Mouse (Mus musculus) heart, embryonic 13.5 days (tissue): ENCODE data around the gene B4galnt2. TPM values are rescaled to one million over a fixed set of nuclear protein-coding genes. Genes with fewer than 3 reads are reported as not detected.

Experiments
- ATAC-seq: fragments of 200-750 bp; cut with Nextera tagmentation; 2 replicates; pipeline ENCODE4 v1.8.0; 2017; ENCODE audit warnings: moderate TSS enrichment; ENCODE audit not compliant: insufficient number of reproducible peaks, low FRiP score, low TSS enrichment; ENCODE audit errors: extremely low read depth
- H3K27ac ChIP-seq: fragments of 300-500 bp; sonication (generic); replicated peaks from 2 replicates; pipeline ENCODE4 v1.5.1; 2015; ENCODE audit warnings: moderate library complexity, mild to moderate bottlenecking, inconsistent platforms
- H3K27me3 ChIP-seq: fragments of 300-500 bp; sonication (generic); replicated peaks from 2 replicates; pipeline ENCODE4 v1.6.1; 2015; ENCODE audit warnings: mild to moderate bottlenecking, inconsistent platforms
- H3K36me3 ChIP-seq: fragments of 300-500 bp; sonication (generic); 2 replicates; pipeline ENCODE4 v1.6.1; 2015; ENCODE audit warnings: mild to moderate bottlenecking, inconsistent platforms
- H3K4me1 ChIP-seq: fragments of 300-500 bp; sonication (generic); 2 replicates; pipeline ENCODE4 v1.6.1; 2015; ENCODE audit warnings: inconsistent platforms
- H3K4me2 ChIP-seq: fragments of 300-500 bp; sonication (generic); 2 replicates; pipeline ENCODE4 v1.6.1; 2015; ENCODE audit warnings: inconsistent platforms, mild to moderate bottlenecking, moderate library complexity
- H3K4me3 ChIP-seq: fragments of 300-500 bp; sonication (generic); 2 replicates; pipeline ENCODE4 v1.5.1; 2015; ENCODE audit warnings: moderate library complexity, mild to moderate bottlenecking, inconsistent platforms
- H3K9ac ChIP-seq: fragments of 300-500 bp; sonication (generic); 2 replicates; pipeline ENCODE4 v1.6.1; 2015; ENCODE audit warnings: inconsistent platforms, mild to moderate bottlenecking, moderate library complexity
- H3K9me3 ChIP-seq: fragments of 300-500 bp; sonication (generic); 2 replicates; pipeline ENCODE4 v1.6.1; 2016; ENCODE audit warnings: inconsistent platforms
- WGBS: fragments of 180-500 bp; shearing (Covaris S2); methylation state at CpG from one replicate; pipeline ENCODE4 v1.1.7; 2015; ENCODE audit warnings: mixed read lengths; 5-methylcytosine and 5-hydroxymethylcytosine counted together
- polyA plus RNA-seq: library from polyadenylated mRNA; unstranded; fragments of >200 nt; fragmentation: Nextera tagmentation; extraction: Ambion mirVana; gene quantifications from 2 replicates; pipeline ENCODE4 v1.2.1, GENCODE M21; 2015

B4galnt2 gene
- polyA plus RNA-seq, 1 experiment from 2014 or later, result 0.21 TPM

- 80% methylated on average over 4 of the region's 4 CpGs for WGBS
- H3K9ac ChIP-seq, result peak overlapping the region; percentile 87; the same call in 1 of the 2 replicates
- no peaks in the 10 kb centered on the region for H3K27me3 ChIP-seq
- H3K9me3 ChIP-seq, result no peaks in the 10 kb centered on the region
- H3K27ac ChIP-seq, result no peak overlapping the region
- peaks cover 15% of the 10 kb centered on the region for H3K4me1 ChIP-seq
- no peak overlapping the region for H3K4me3 ChIP-seq
- no peak for ATAC-seq
- H3K4me2 ChIP-seq, result peak overlapping the region; percentile 94; the same call in 1 of the 2 replicates
- H3K36me3 ChIP-seq, result no peaks in the 10 kb centered on the region
Measured at GRCm38 (mm10) chr11:95857306-95857705, 57.4 kb downstream of the B4galnt2 start.

GRCm38 (mm10) chr11:95853684-95854083 lies 61.0 kb downstream of the B4galnt2 start:
- ATAC-seq, result no peak
- H3K27me3 ChIP-seq, result peaks cover 2% of the 10 kb centered on the region; the same call in 1 of the 2 replicates
- H3K4me1 ChIP-seq, result peaks cover 7% of the 10 kb centered on the region; the same call in 1 of the 2 replicates
- no peaks in the 10 kb centered on the region for H3K36me3 ChIP-seq
- no peak overlapping the region for H3K9ac ChIP-seq
- H3K27ac ChIP-seq, result no peak overlapping the region
- H3K4me3 ChIP-seq, result no peak overlapping the region
- 38% methylated on average over 5 of the region's 5 CpGs for WGBS
- no peaks in the 10 kb centered on the region for H3K9me3 ChIP-seq
- H3K4me2 ChIP-seq, result no peak overlapping the region

- Histone ChIP-seq H3K9me3 (no peaks in the 10 kb centered on the region), H3K9ac (no peak overlapping the region), H3K27me3 (peaks cover 2% of the 10 kb centered on the region; the same call in 1 of the 2 replicates), H3K36me3 (no peaks in the 10 kb centered on the region), H3K27ac (no peak overlapping the region), H3K4me3 (no peak overlapping the region), H3K4me1 (no peaks in the 10 kb centered on the region), H3K4me2 (no peak overlapping the region)
- WGBS, result 65% methylated on average over 2 of the region's 2 CpGs
- ATAC-seq, result no peak
Measured at GRCm38 (mm10) chr11:95850898-95851297, 63.8 kb downstream of the B4galnt2 start.

GRCm38 (mm10) chr11:95844935-95845334 lies 69.8 kb downstream of the B4galnt2 start:
- WGBS, result 57% methylated on average over 4 of the region's 4 CpGs
- no peak overlapping the region for H3K27ac ChIP-seq
- peak overlapping the region; percentile 37; the same call in 1 of the 2 replicates for H3K4me3 ChIP-seq
- no peaks in the 10 kb centered on the region for H3K36me3 ChIP-seq
- peaks cover 16% of the 10 kb centered on the region for H3K4me1 ChIP-seq
- no peaks in the 10 kb centered on the region for H3K9me3 ChIP-seq
- no peak overlapping the region for H3K9ac ChIP-seq
- H3K27me3 ChIP-seq, result peaks cover 29% of the 10 kb centered on the region; the same call in 1 of the 2 replicates
- peak overlapping the region; percentile 64 for H3K4me2 ChIP-seq
- no peak for ATAC-seq

- Histone ChIP-seq H3K27me3 (peaks cover 29% of the 10 kb centered on the region; the same call in 1 of the 2 replicates), H3K4me2 (peak overlapping the region; percentile 64), H3K36me3 (no peaks in the 10 kb centered on the region), H3K4me3 (peak overlapping the region; percentile 37), H3K9me3 (no peaks in the 10 kb centered on the region), H3K27ac (peak overlapping the region; percentile 85), H3K4me1 (peaks cover 16% of the 10 kb centered on the region), H3K9ac (peak overlapping the region; percentile 48)
- WGBS, result 41% methylated on average over 6 of the region's 6 CpGs
- no peak for ATAC-seq
Measured at GRCm38 (mm10) chr11:95843421-95843950, 71.2 kb downstream of the B4galnt2 start.

GRCm38 (mm10) chr11:95842953-95843352 lies 71.7 kb downstream of the B4galnt2 start:
- peaks cover 29% of the 10 kb centered on the region; the same call in 1 of the 2 replicates for H3K27me3 ChIP-seq
- peak overlapping the region; percentile 64 for H3K4me2 ChIP-seq
- 0 out of 2 replicates have a peak overlapping the region, but pooled peaks have one; percentile 48 for H3K9ac ChIP-seq
- H3K4me1 ChIP-seq, result peaks cover 21% of the 10 kb centered on the region
- no peaks in the 10 kb centered on the region for H3K9me3 ChIP-seq
- peak overlapping the region; percentile 54 for H3K4me3 ChIP-seq
- H3K27ac ChIP-seq, result peak overlapping the region; percentile 85
- no peaks in the 10 kb centered on the region for H3K36me3 ChIP-seq
- 45% methylated on average over 5 of the region's 5 CpGs for WGBS
- no peak for ATAC-seq

GRCm38 (mm10) chr11:95842074-95842681 lies 72.5 kb downstream of the B4galnt2 start, which contains the start of gene Abi3:
TSS of gene Abi3 (minus strand) at chr11:95842476.
- Histone ChIP-seq H3K4me2 (peak within 1 kb of the TSS; percentile 64), H3K4me1 (peaks cover 28% of the 10 kb centered on the region), H3K9me3 (no peaks in the 10 kb centered on the region), H3K9ac (peak within 1 kb of the TSS; percentile 77), H3K27ac (peak within 1 kb of the TSS; percentile 85), H3K4me3 (peak within 1 kb of the TSS; percentile 54), H3K27me3 (peaks cover 29% of the 10 kb centered on the region; the same call in 1 of the 2 replicates), H3K36me3 (no peaks in the 10 kb centered on the region)
- 12% methylated on average over 11 of the region's 11 CpGs for WGBS
- ATAC-seq, result peak; percentile 47; the same call in 1 of the 2 replicates

GRCm38 (mm10) chr11:95841498-95841830 lies 73.2 kb downstream of the B4galnt2 start:
- WGBS, result 47% methylated on average over 10 of the region's 10 CpGs
- Histone ChIP-seq H3K4me3 (peak overlapping the region; percentile 54), H3K9ac (peak overlapping the region; percentile 77), H3K36me3 (no peaks in the 10 kb centered on the region), H3K27me3 (peaks cover 29% of the 10 kb centered on the region; the same call in 1 of the 2 replicates), H3K9me3 (no peaks in the 10 kb centered on the region), H3K27ac (peak overlapping the region; percentile 85), H3K4me1 (peaks cover 36% of the 10 kb centered on the region), H3K4me2 (peak overlapping the region; percentile 64)
- no peak for ATAC-seq

GRCm38 (mm10) chr11:95840694-95841497 lies 73.8 kb downstream of the B4galnt2 start:
- 61% methylated on average over 5 of the region's 5 CpGs for WGBS
- Histone ChIP-seq H3K27me3 (peaks cover 29% of the 10 kb centered on the region; the same call in 1 of the 2 replicates), H3K4me2 (peak overlapping the region; percentile 64), H3K27ac (peak overlapping the region; percentile 85), H3K4me1 (peaks cover 41% of the 10 kb centered on the region), H3K36me3 (no peaks in the 10 kb centered on the region), H3K9me3 (no peaks in the 10 kb centered on the region), H3K4me3 (peak overlapping the region; percentile 54), H3K9ac (peak overlapping the region; percentile 77)
- no peak for ATAC-seq

GRCm38 (mm10) chr11:95838999-95839868 lies 75.5 kb downstream of the B4galnt2 start:
- Histone ChIP-seq H3K4me2 (peak overlapping the region; percentile 64), H3K9me3 (no peaks in the 10 kb centered on the region), H3K27me3 (peaks cover 39% of the 10 kb centered on the region), H3K27ac (no peak overlapping the region), H3K4me1 (peaks cover 58% of the 10 kb centered on the region), H3K4me3 (peak overlapping the region; percentile 54), H3K9ac (no peak overlapping the region), H3K36me3 (no peaks in the 10 kb centered on the region)
- WGBS, result 66% methylated on average over 8 of the region's 8 CpGs
- ATAC-seq, result no peak
